Mouse (Mus musculus): Measurements from ENCODE around the gene Asb10. TPM values are rescaled to one million over a fixed set of nuclear protein-coding genes. Genes with fewer than 3 reads are reported as not detected.

The Asb10 gene
- polyA plus RNA-seq (2011; ENCODE audit: insufficient read depth, insufficient read length, low replicate concordance, missing spikeins) = not detected in 2 replicates

GRCm38 (mm10) chr5:24540387-24541143 lies at the start of gene Asb10:
TSS of gene Asb10 (minus strand) at chr5:24540978.
- WGBS = 11% methylated on average over 14 of the region's 14 CpGs
- Histone ChIP-seq H3K4me3 (replicated peaks; ENCODE audit: control insufficient read depth, low read depth, low read length) (no peak within 1 kb of the TSS), H3K4me1 (ENCODE audit: control insufficient read depth, insufficient read depth, low read length) (no peaks in the 10 kb centered on the region), H3K27ac (ENCODE audit: control insufficient read depth, insufficient read depth, low read depth, low read length, poor library complexity) (no peak within 1 kb of the TSS)
- TF ChIP-seq POLR2A (IDR thresholded peaks at IDR 0.05; ENCODE audit: borderline replicate concordance, control insufficient read depth, low read depth, low read length) (no peak), CTCF (IDR thresholded peaks at IDR 0.05; ENCODE audit: control insufficient read depth, insufficient read depth, low read length) (no peak)

- peaks cover 10% of the 10 kb centered on the region for H3K4me1 ChIP-seq (ENCODE audit: control insufficient read depth, insufficient read depth, low read length)
- WGBS = 94% methylated on average over 20 of the region's 20 CpGs
- TF ChIP-seq CTCF (IDR thresholded peaks at IDR 0.05; ENCODE audit: control insufficient read depth, insufficient read depth, low read length) (no peak), POLR2A (IDR thresholded peaks at IDR 0.05; ENCODE audit: borderline replicate concordance, control insufficient read depth, low read depth, low read length) (no peak)
Measured at GRCm38 (mm10) chr5:24589511-24590500, 49.0 kb upstream of the Asb10 start.

GRCm38 (mm10) chr5:24587200-24587577 lies 46.4 kb upstream of the Asb10 start:
- peak overlapping the region; percentile 95 for H3K4me3 ChIP-seq (replicated peaks; ENCODE audit: control insufficient read depth, low read depth, low read length)
- peak overlapping the region; percentile 68 for H3K27ac ChIP-seq (ENCODE audit: control insufficient read depth, insufficient read depth, low read depth, low read length, poor library complexity)

More at GRCm38 (mm10) chr5:24589511-24590500, 49.0 kb upstream of the Asb10 start:
- Histone ChIP-seq H3K27ac (ENCODE audit: control insufficient read depth, insufficient read depth, low read depth, low read length, poor library complexity) (no peak overlapping the region), H3K4me3 (replicated peaks; ENCODE audit: control insufficient read depth, low read depth, low read length) (no peak overlapping the region)

GRCm38 (mm10) chr5:24586547-24587199 lies 45.9 kb upstream of the Asb10 start, which contains the start of gene Chpf2:
TSS of gene Chpf2 (plus strand) at chr5:24586741.
- H3K4me3 ChIP-seq (replicated peaks; ENCODE audit: control insufficient read depth, low read depth, low read length) = peak within 1 kb of the TSS; percentile 95
- no peak for TF ChIP-seq CTCF (IDR thresholded peaks at IDR 0.05; ENCODE audit: control insufficient read depth, insufficient read depth, low read length)
- TF ChIP-seq POLR2A (IDR thresholded peaks at IDR 0.05; ENCODE audit: borderline replicate concordance, control insufficient read depth, low read depth, low read length) = peak; percentile 72; the same call in 1 of the 2 replicates
- H3K4me1 ChIP-seq (ENCODE audit: control insufficient read depth, insufficient read depth, low read length) = peaks cover 10% of the 10 kb centered on the region
- under 1% methylated on average over 43 of the region's 43 CpGs for WGBS
- H3K27ac ChIP-seq (ENCODE audit: control insufficient read depth, insufficient read depth, low read depth, low read length, poor library complexity) = peak within 1 kb of the TSS; percentile 68

More at GRCm38 (mm10) chr5:24587200-24587577, 46.4 kb upstream of the Asb10 start:
- peaks cover 10% of the 10 kb centered on the region for H3K4me1 ChIP-seq (ENCODE audit: control insufficient read depth, insufficient read depth, low read length)
- TF ChIP-seq CTCF (IDR thresholded peaks at IDR 0.05; ENCODE audit: control insufficient read depth, insufficient read depth, low read length) = no peak
- no peak for TF ChIP-seq POLR2A (IDR thresholded peaks at IDR 0.05; ENCODE audit: borderline replicate concordance, control insufficient read depth, low read depth, low read length)
- WGBS = 6% methylated on average over 4 of the region's 4 CpGs

GRCm38 (mm10) chr5:24586106-24586505 lies 45.3 kb upstream of the Asb10 start:
- H3K27ac ChIP-seq (ENCODE audit: control insufficient read depth, insufficient read depth, low read depth, low read length, poor library complexity) = peak overlapping the region; percentile 68; the same call in 1 of the 2 replicates
- TF ChIP-seq CTCF (IDR thresholded peaks at IDR 0.05; ENCODE audit: control insufficient read depth, insufficient read depth, low read length) (no peak), POLR2A (IDR thresholded peaks at IDR 0.05; ENCODE audit: borderline replicate concordance, control insufficient read depth, low read depth, low read length) (no peak)
- peak overlapping the region; percentile 95 for H3K4me3 ChIP-seq (replicated peaks; ENCODE audit: control insufficient read depth, low read depth, low read length)
- 6% methylated on average over 8 of the region's 8 CpGs for WGBS
- peaks cover 10% of the 10 kb centered on the region for H3K4me1 ChIP-seq (ENCODE audit: control insufficient read depth, insufficient read depth, low read length)

GRCm38 (mm10) chr5:24578109-24578963 lies 37.6 kb upstream of the Asb10 start:
- peak overlapping the region; percentile 63; the same call in 1 of the 2 replicates for H3K27ac ChIP-seq (ENCODE audit: control insufficient read depth, insufficient read depth, low read depth, low read length, poor library complexity)
- 11% methylated on average over 6 of the region's 6 CpGs for WGBS
- TF ChIP-seq POLR2A (IDR thresholded peaks at IDR 0.05; ENCODE audit: borderline replicate concordance, control insufficient read depth, low read depth, low read length) = no peak
- TF ChIP-seq CTCF (IDR thresholded peaks at IDR 0.05; ENCODE audit: control insufficient read depth, insufficient read depth, low read length) = no peak
- H3K4me3 ChIP-seq (replicated peaks; ENCODE audit: control insufficient read depth, low read depth, low read length) = peak overlapping the region; percentile 72
- no peaks in the 10 kb centered on the region; the same call in 1 of the 2 replicates for H3K4me1 ChIP-seq (ENCODE audit: control insufficient read depth, insufficient read depth, low read length)
